Mouse (Mus musculus) cerebellum, adult 2 months (tissue): ENCODE measurements at regions not wholly inside any gene's neighbourhood (a gene's known extent, or its start where the extent isn't known, plus 50 kb on each side); places are given as distances from the start of the nearest gene placed in this dataset.

Experiments
- DNase-seq, 2 experiments: peaks; one replicate each; pipeline ENCODE4 v3.0.0; 2021
- H3K27ac ChIP-seq: fragments of 200-500 bp; 2 replicates; pipeline ENCODE4 v1.5.1; 2012; ENCODE audit warnings: low read length, control low read depth, inconsistent platforms; ENCODE audit not compliant: insufficient read depth
- H3K27me3 ChIP-seq: fragments of 200-500 bp; 2 replicates; pipeline ENCODE4 v1.6.1; 2012; ENCODE audit warnings: inconsistent platforms, mild to moderate bottlenecking, low read length, moderate library complexity; ENCODE audit not compliant: control insufficient read depth, insufficient read depth
- H3K4me1 ChIP-seq: fragments of 200-500 bp; 2 replicates; pipeline ENCODE4 v1.6.1; 2011; ENCODE audit warnings: low read length; ENCODE audit not compliant: control insufficient read depth, insufficient read depth
- H3K4me3 ChIP-seq: fragments of 200-500 bp; replicated peaks from 2 replicates; pipeline ENCODE3; 2011; ENCODE audit warnings: mild to moderate bottlenecking, low read depth, low read length, control low read depth; ENCODE audit not compliant: insufficient read depth
- CTCF ChIP-seq: fragments of 200-500 bp; IDR thresholded peaks from 2 replicates; pipeline ENCODE4 v1.5.1; 2011; ENCODE audit warnings: low read depth, mild to moderate bottlenecking, control low read depth, low read length, moderate library complexity, borderline replicate concordance; ENCODE audit not compliant: insufficient read depth
- POLR2A ChIP-seq: fragments of 200-500 bp; IDR thresholded peaks from 2 replicates; pipeline ENCODE4 v1.6.1; 2011; ENCODE audit warnings: low read length, control low read depth, borderline replicate concordance; ENCODE audit not compliant: insufficient read depth
- whole genome bisulfite sequencing: fragments of 180-500 bp; shearing (Covaris S2); methylation state at CpG from one replicate; pipeline ENCODE4 v1.1.7; 2018; 5-methylcytosine and 5-hydroxymethylcytosine counted together

GRCm38 (mm10) chr15:52963918-52964317 is 920.8 kb upstream of the Gm7489 start:
- no peaks in the 10 kb centered on the region for H3K27me3 ChIP-seq
- no peaks in the 10 kb centered on the region for H3K4me1 ChIP-seq
- DNase-seq: no peak
- no peak overlapping the region for H3K27ac ChIP-seq
- no peak overlapping the region for H3K4me3 ChIP-seq
- 31% methylated on average over 2 of the region's 2 CpGs for WGBS
- no peak for TF ChIP-seq CTCF

- Histone ChIP-seq H3K4me1 (no peaks in the 10 kb centered on the region), H3K27ac (no peak overlapping the region), H3K4me3 (no peak overlapping the region), H3K27me3 (no peaks in the 10 kb centered on the region)
- 51% methylated on average over 1 of the region's 1 CpGs for WGBS
- TF ChIP-seq POLR2A (no peak), CTCF (no peak)
- DNase-seq: no peak
These were observed 920.3 kb upstream of the Gm7489 start for GRCm38 (mm10) chr15:52964403-52964802.

- TF ChIP-seq POLR2A (no peak), CTCF (no peak)
These were observed 916.9 kb upstream of the Gm7489 start for GRCm38 (mm10) chr15:52967801-52968235.

GRCm38 (mm10) chr15:52982821-52983220 is 901.9 kb upstream of the Gm7489 start:
- no peak for DNase-seq
- H3K27me3 ChIP-seq: no peaks in the 10 kb centered on the region
- H3K4me3 ChIP-seq: no peak overlapping the region
- 79% methylated on average over 2 of the region's 2 CpGs for WGBS
- TF ChIP-seq POLR2A (no peak), CTCF (no peak)
- H3K27ac ChIP-seq: no peak overlapping the region
- no peaks in the 10 kb centered on the region for H3K4me1 ChIP-seq

More at GRCm38 (mm10) chr15:52967801-52968235, 916.9 kb upstream of the Gm7489 start:
- no peaks in the 10 kb centered on the region for H3K4me1 ChIP-seq
- 13% methylated on average over 4 of the region's 4 CpGs for WGBS
- no peaks in the 10 kb centered on the region for H3K27me3 ChIP-seq
- no peak overlapping the region for H3K4me3 ChIP-seq
- DNase-seq: no peak
- no peak overlapping the region for H3K27ac ChIP-seq

GRCm38 (mm10) chr15:52990580-52990979 is 894.1 kb upstream of the Gm7489 start:
- no peak for TF ChIP-seq CTCF
- no peak overlapping the region for H3K4me3 ChIP-seq
- H3K4me1 ChIP-seq: no peaks in the 10 kb centered on the region
- no peak overlapping the region for H3K27ac ChIP-seq
- no peaks in the 10 kb centered on the region for H3K27me3 ChIP-seq
- no peak for DNase-seq

- H3K4me1 ChIP-seq: no peaks in the 10 kb centered on the region
- DNase-seq: no peak
- no peaks in the 10 kb centered on the region for H3K27me3 ChIP-seq
- no peak overlapping the region for H3K4me3 ChIP-seq
- no peak for TF ChIP-seq CTCF
- TF ChIP-seq POLR2A: no peak
- no peak overlapping the region for H3K27ac ChIP-seq
- 55% methylated on average over 1 of the region's 1 CpGs for WGBS
These were observed 890.4 kb upstream of the Gm7489 start for GRCm38 (mm10) chr15:52994351-52994750.

- H3K4me1 ChIP-seq: no peaks in the 10 kb centered on the region
- H3K27me3 ChIP-seq: no peaks in the 10 kb centered on the region
- 96% methylated on average over 2 of the region's 2 CpGs for WGBS
- no peak overlapping the region for H3K4me3 ChIP-seq
- no peak for DNase-seq
- no peak overlapping the region for H3K27ac ChIP-seq
- TF ChIP-seq POLR2A (no peak), CTCF (no peak)
These were observed 885.5 kb upstream of the Gm7489 start for GRCm38 (mm10) chr15:52999200-52999599.

- WGBS: 18% methylated on average over 2 of the region's 2 CpGs
- no peak for TF ChIP-seq CTCF
- TF ChIP-seq POLR2A: no peak
- H3K27ac ChIP-seq: no peak overlapping the region
- no peak for DNase-seq
- no peak overlapping the region for H3K4me3 ChIP-seq
- no peaks in the 10 kb centered on the region for H3K4me1 ChIP-seq
- no peaks in the 10 kb centered on the region for H3K27me3 ChIP-seq
These were observed 884.9 kb upstream of the Gm7489 start for GRCm38 (mm10) chr15:52999776-53000175.
